Mouse (Mus musculus) large intestine, adult 2 months (tissue): ENCODE data around the gene Minos1. TPM values are rescaled to one million over a fixed set of nuclear protein-coding genes. Genes with fewer than 3 reads are reported as not detected.

ENCODE experiments used
- DNase-seq: peaks from one replicate; pipeline ENCODE4 v3.0.0-alpha.2; 2012; ENCODE audit warnings: low read depth, low spot score
- WGBS: fragments of 180-500 bp; shearing (Covaris S2); methylation state at CpG from one replicate; pipeline ENCODE4 v1.1.7; 2018; 5-methylcytosine and 5-hydroxymethylcytosine counted together
- polyA plus RNA-seq: library from polyadenylated mRNA; depleted of rRNA; stranded (reverse); fragments of >200 nt; gene quantifications from 2 replicates; pipeline ENCODE4 v1.2.3, GENCODE M21; 2012; rRNA removed

Gene Minos1
- polyA plus RNA-seq, 1 experiment, result 81.8 TPM

GRCm38 (mm10) chr4:139078726-139079125, 52.2 kb downstream of the Minos1 start:
- DNase-seq, result no peak
- 19% methylated on average over 4 of the region's 4 CpGs for WGBS

GRCm38 (mm10) chr4:139078313-139078712, 52.6 kb downstream of the Minos1 start:
- WGBS, result 19% methylated on average over 2 of the region's 2 CpGs
- no peak for DNase-seq

GRCm38 (mm10) chr4:139075915-139076314, 55.0 kb downstream of the Minos1 start:
- WGBS, result 19% methylated on average over 5 of the region's 5 CpGs
- DNase-seq, result no peak

- no peak for DNase-seq
- WGBS, result 1% methylated on average over 76 of the region's 77 CpGs
Measured at GRCm38 (mm10) chr4:139075041-139075711, 55.7 kb downstream of the Minos1 start, which contains the start of gene Htr6. Htr6 (minus strand) TSS chr4:139075570.

GRCm38 (mm10) chr4:139074060-139074459, 56.9 kb downstream of the Minos1 start:
- WGBS, result 23% methylated on average over 29 of the region's 29 CpGs
- DNase-seq, result no peak

- no peak for DNase-seq
- WGBS, result 35% methylated on average over 4 of the region's 4 CpGs
Measured at GRCm38 (mm10) chr4:139068287-139068686, 62.6 kb downstream of the Minos1 start.

- no peak for DNase-seq
- WGBS, result 68% methylated on average over 5 of the region's 5 CpGs
Measured at GRCm38 (mm10) chr4:139064831-139065230, 66.1 kb downstream of the Minos1 start.

- DNase-seq, result no peak
- WGBS, result 11% methylated on average over 7 of the region's 7 CpGs
Measured at GRCm38 (mm10) chr4:139059569-139059968, 71.3 kb downstream of the Minos1 start.

GRCm38 (mm10) chr4:139058029-139058428, 72.9 kb downstream of the Minos1 start:
- 93% methylated on average over 5 of the region's 5 CpGs for WGBS
- DNase-seq, result no peak

- no peak for DNase-seq
- WGBS, result 81% methylated on average over 5 of the region's 5 CpGs
Measured at GRCm38 (mm10) chr4:139057291-139057690, 73.6 kb downstream of the Minos1 start.

- WGBS, result 77% methylated on average over 3 of the region's 3 CpGs
- DNase-seq, result no peak
Measured at GRCm38 (mm10) chr4:139055744-139056143, 75.2 kb downstream of the Minos1 start.

GRCm38 (mm10) chr4:139055336-139055735, 75.6 kb downstream of the Minos1 start:
- no peak for DNase-seq
- 87% methylated on average over 4 of the region's 4 CpGs for WGBS

GRCm38 (mm10) chr4:139054300-139054923, 76.5 kb downstream of the Minos1 start:
- DNase-seq, result no peak
- WGBS, result 81% methylated on average over 9 of the region's 9 CpGs

GRCm38 (mm10) chr4:139053391-139053790, 77.5 kb downstream of the Minos1 start:
- no peak for DNase-seq
- WGBS, result 77% methylated on average over 5 of the region's 5 CpGs

- 90% methylated on average over 7 of the region's 7 CpGs for WGBS
- DNase-seq, result no peak
Measured at GRCm38 (mm10) chr4:139052796-139053195, 78.1 kb downstream of the Minos1 start.

Other genes starting within 250 kb of the Minos1 start
- gene Otud3, start 217.2 kb downstream of the Minos1 start, polyA plus RNA-seq, result 5.5 and 10.8 TPM in 2 replicates
- 219 and 382 TPM in 2 replicates for gene Rnf186, start 164.0 kb downstream of the Minos1 start, polyA plus RNA-seq
- gene Tmco4, start 158.2 kb downstream of the Minos1 start, polyA plus RNA-seq, result 29.4 and 42.9 TPM in 2 replicates
- gene Htr6, start 55.5 kb downstream of the Minos1 start, polyA plus RNA-seq, result 0.26 and 0.32 TPM in 2 replicates
- gene Nbl1, start 38.1 kb downstream of the Minos1 start, polyA plus RNA-seq, result 125 and 133 TPM in 2 replicates
- 213 and 238 TPM in 2 replicates for gene Capzb, start 61.8 kb upstream of the Minos1 start, polyA plus RNA-seq
- gene Pqlc2, start 179.6 kb upstream of the Minos1 start, polyA plus RNA-seq, result 33.3 and 43.8 TPM in 2 replicates
- gene Akr7a5, start 179.6 kb upstream of the Minos1 start, polyA plus RNA-seq, result 66.6 and 79.6 TPM in 2 replicates
- gene Mrto4, start 221.5 kb upstream of the Minos1 start, polyA plus RNA-seq, result 25.0 and 25.7 TPM in 2 replicates
- gene Emc1, start 221.5 kb upstream of the Minos1 start, polyA plus RNA-seq, result 16.5 and 25.4 TPM in 2 replicates
- 116 and 154 TPM in 2 replicates for gene Ubr4, start 221.5 kb upstream of the Minos1 start, polyA plus RNA-seq